Mouse (Mus musculus): Measurements from ENCODE around the gene Sult3a1. TPM values are rescaled to one million over a fixed set of nuclear protein-coding genes. Genes with fewer than 3 reads are reported as not detected.
"Not testable (repeated sequence)": the region's sequence is repeated elsewhere in the genome, so short reads cannot be mapped to it uniquely, and the experiment has no call there.

Sult3a1 gene
- not detected in 2 replicates for polyA plus RNA-seq (2014; fragmentation: Nextera tagmentation; extraction: Ambion mirVana)

DNA sequence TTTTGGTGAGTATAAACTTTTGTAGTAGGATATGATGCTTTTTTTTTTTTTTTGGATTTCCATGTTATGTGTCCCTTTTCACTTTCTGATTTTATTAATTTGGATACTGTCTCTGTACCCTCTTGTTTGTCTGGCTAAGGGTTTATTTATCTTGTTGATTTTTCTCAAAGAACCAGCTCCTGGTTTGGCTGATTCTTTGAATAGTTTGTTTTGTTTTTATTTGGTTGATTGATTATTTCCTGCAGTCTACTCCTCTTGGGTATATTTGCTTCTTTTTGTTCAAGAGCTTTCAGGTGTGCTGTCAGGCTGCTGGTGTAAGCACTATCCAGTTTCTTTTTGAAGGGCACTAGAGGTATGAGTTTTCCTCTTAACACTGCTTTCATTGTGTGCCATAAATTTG lies at the start of gene Sult3a1:
Sult3a1 (plus strand) TSS at position 301 of the 400 bp plus-strand sequence.
- Histone ChIP-seq H3K4me3 (ENCODE audit: low read depth, low read length) (no peak within 1 kb of the TSS), H3K27ac (ENCODE audit: low read depth, low read length) (no peak within 1 kb of the TSS), H3K36me3 (ENCODE audit: control insufficient read depth, insufficient read depth, low read length) (no peaks in the 10 kb centered on the region), H3K4me1 (replicated peaks; ENCODE audit: control insufficient read depth, insufficient read depth, low read length) (no peaks in the 10 kb centered on the region), H3K4me2 (ENCODE audit: low read depth, low read length, severe bottlenecking) (no peak within 1 kb of the TSS), H3K9ac (ENCODE audit: low read length) (no peak within 1 kb of the TSS), H3K9me3 (ENCODE audit: control insufficient read depth, low read length) (no peaks in the 10 kb centered on the region), H3K27me3 (ENCODE audit: control insufficient read depth, insufficient read depth, low read length) (no peaks in the 10 kb centered on the region)
- ATAC-seq (replicated peaks; ENCODE audit: low FRiP score) (no peak), DNase-seq (ENCODE audit: low spot score) (no peak)

- Histone ChIP-seq H3K4me1 (replicated peaks; ENCODE audit: control insufficient read depth, insufficient read depth, low read length) (no peaks in the 10 kb centered on the region), H3K9me3 (ENCODE audit: control insufficient read depth, low read length) (no peaks in the 10 kb centered on the region), H3K4me3 (ENCODE audit: low read depth, low read length) (no peak overlapping the region), H3K9ac (ENCODE audit: low read length) (no peak overlapping the region), H3K36me3 (ENCODE audit: control insufficient read depth, insufficient read depth, low read length) (no peaks in the 10 kb centered on the region), H3K27me3 (ENCODE audit: control insufficient read depth, insufficient read depth, low read length) (no peaks in the 10 kb centered on the region), H3K4me2 (ENCODE audit: low read depth, low read length, severe bottlenecking) (no peak overlapping the region), H3K27ac (ENCODE audit: low read depth, low read length) (no peak overlapping the region)
- DNase-seq (ENCODE audit: low spot score), result no peak
- ATAC-seq (replicated peaks; ENCODE audit: low FRiP score), result 0 out of 2 replicates have a peak, but pooled peaks have one; percentile 71
- WGBS, result 47% methylated on average over 1 of the region's 1 CpGs
These were observed 45.7 kb upstream of the Sult3a1 start for GRCm38 (mm10) chr10:33811807-33812206.

GRCm38 (mm10) chr10:33814266-33814665 lies 43.3 kb upstream of the Sult3a1 start:
- Histone ChIP-seq H3K4me2 (ENCODE audit: low read depth, low read length, severe bottlenecking) (no peak overlapping the region), H3K4me1 (replicated peaks; ENCODE audit: control insufficient read depth, insufficient read depth, low read length) (no peaks in the 10 kb centered on the region), H3K9ac (ENCODE audit: low read length) (no peak overlapping the region), H3K27ac (ENCODE audit: low read depth, low read length) (no peak overlapping the region), H3K27me3 (ENCODE audit: control insufficient read depth, insufficient read depth, low read length) (no peaks in the 10 kb centered on the region), H3K9me3 (ENCODE audit: control insufficient read depth, low read length) (no peaks in the 10 kb centered on the region), H3K4me3 (ENCODE audit: low read depth, low read length) (no peak overlapping the region), H3K36me3 (ENCODE audit: control insufficient read depth, insufficient read depth, low read length) (no peaks in the 10 kb centered on the region)
- DNase-seq (ENCODE audit: low spot score), result no peak
- ATAC-seq (replicated peaks; ENCODE audit: low FRiP score), result no peak

GRCm38 (mm10) chr10:33816923-33817322 lies 40.6 kb upstream of the Sult3a1 start:
- Histone ChIP-seq H3K9ac (ENCODE audit: low read length) (no peak overlapping the region), H3K36me3 (ENCODE audit: control insufficient read depth, insufficient read depth, low read length) (no peaks in the 10 kb centered on the region), H3K9me3 (ENCODE audit: control insufficient read depth, low read length) (no peaks in the 10 kb centered on the region), H3K4me3 (ENCODE audit: low read depth, low read length) (no peak overlapping the region), H3K27ac (ENCODE audit: low read depth, low read length) (no peak overlapping the region), H3K27me3 (ENCODE audit: control insufficient read depth, insufficient read depth, low read length) (no peaks in the 10 kb centered on the region), H3K4me1 (replicated peaks; ENCODE audit: control insufficient read depth, insufficient read depth, low read length) (no peaks in the 10 kb centered on the region), H3K4me2 (ENCODE audit: low read depth, low read length, severe bottlenecking) (no peak overlapping the region)
- WGBS, result 85% methylated on average over 1 of the region's 1 CpGs
- ATAC-seq (replicated peaks; ENCODE audit: low FRiP score) (no peak), DNase-seq (ENCODE audit: low spot score) (no peak)

DNA sequence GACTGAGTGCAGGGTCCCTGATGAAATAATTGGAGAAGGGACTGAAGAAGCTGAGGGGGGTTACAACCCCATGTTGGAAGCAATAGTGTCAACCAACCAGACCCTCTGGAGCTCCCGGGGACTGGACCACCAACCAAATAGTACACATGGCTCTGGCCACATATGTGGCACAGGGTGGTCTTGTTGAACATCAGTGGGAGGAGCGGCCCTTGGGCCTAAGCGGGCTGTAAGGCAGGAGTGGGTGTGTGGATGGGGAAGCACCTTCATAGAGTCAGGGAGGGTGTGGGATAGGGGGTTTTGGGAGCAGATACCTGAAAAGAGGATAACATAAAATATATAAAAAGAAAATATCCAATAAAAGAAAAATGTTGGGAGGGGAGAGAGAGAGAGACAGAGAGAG lies 36.6 kb upstream of the Sult3a1 start:
- 94% methylated on average over 3 of the region's 3 CpGs for WGBS

GRCm38 (mm10) chr10:33865994-33866393 lies 8.5 kb downstream of the Sult3a1 start:
- Histone ChIP-seq H3K4me3 (ENCODE audit: low read depth, low read length) (no peak overlapping the region), H3K9me3 (ENCODE audit: control insufficient read depth, low read length) (no peaks in the 10 kb centered on the region), H3K4me2 (ENCODE audit: low read depth, low read length, severe bottlenecking) (no peak overlapping the region), H3K27me3 (ENCODE audit: control insufficient read depth, insufficient read depth, low read length) (no peaks in the 10 kb centered on the region), H3K9ac (ENCODE audit: low read length) (no peak overlapping the region), H3K27ac (ENCODE audit: low read depth, low read length) (no peak overlapping the region), H3K4me1 (replicated peaks; ENCODE audit: control insufficient read depth, insufficient read depth, low read length) (no peaks in the 10 kb centered on the region), H3K36me3 (ENCODE audit: control insufficient read depth, insufficient read depth, low read length) (no peaks in the 10 kb centered on the region)
- ATAC-seq (replicated peaks; ENCODE audit: low FRiP score) (no peak), DNase-seq (ENCODE audit: low spot score) (no peak)
- 87% methylated on average over 2 of the region's 2 CpGs for WGBS

More for the DNA sequence above, 36.6 kb upstream of the Sult3a1 start:
- no peak overlapping the region for H3K4me2 ChIP-seq (ENCODE audit: low read depth, low read length, severe bottlenecking)
- no peaks in the 10 kb centered on the region for H3K9me3 ChIP-seq (ENCODE audit: control insufficient read depth, low read length)
- ATAC-seq (replicated peaks; ENCODE audit: low FRiP score), result no peak
- DNase-seq (ENCODE audit: low spot score), result no peak
- H3K36me3 ChIP-seq (ENCODE audit: control insufficient read depth, insufficient read depth, low read length), result no peaks in the 10 kb centered on the region
- no peaks in the 10 kb centered on the region for H3K4me1 ChIP-seq (replicated peaks; ENCODE audit: control insufficient read depth, insufficient read depth, low read length)
- no peaks in the 10 kb centered on the region for H3K27me3 ChIP-seq (ENCODE audit: control insufficient read depth, insufficient read depth, low read length)
- H3K27ac ChIP-seq (ENCODE audit: low read depth, low read length), result no peak overlapping the region
- H3K4me3 ChIP-seq (ENCODE audit: low read depth, low read length), result no peak overlapping the region
- H3K9ac ChIP-seq (ENCODE audit: low read length), result no peak overlapping the region

GRCm38 (mm10) chr10:33870441-33870840 lies 12.9 kb downstream of the Sult3a1 start:
- H3K27me3 ChIP-seq (ENCODE audit: control insufficient read depth, insufficient read depth, low read length), result no peaks in the 10 kb centered on the region
- no peak overlapping the region for H3K4me3 ChIP-seq (ENCODE audit: low read depth, low read length)
- no peaks in the 10 kb centered on the region for H3K4me1 ChIP-seq (replicated peaks; ENCODE audit: control insufficient read depth, insufficient read depth, low read length)
- no peak overlapping the region for H3K27ac ChIP-seq (ENCODE audit: low read depth, low read length)
- no peak overlapping the region for H3K4me2 ChIP-seq (ENCODE audit: low read depth, low read length, severe bottlenecking)
- WGBS, result 31% methylated on average over 1 of the region's 1 CpGs
- DNase-seq (ENCODE audit: low spot score) (no peak), ATAC-seq (replicated peaks; ENCODE audit: low FRiP score) (no peak)
- no peaks in the 10 kb centered on the region for H3K36me3 ChIP-seq (ENCODE audit: control insufficient read depth, insufficient read depth, low read length)
- H3K9ac ChIP-seq (ENCODE audit: low read length), result no peak overlapping the region
- no peaks in the 10 kb centered on the region for H3K9me3 ChIP-seq (ENCODE audit: control insufficient read depth, low read length)

- no peaks in the 10 kb centered on the region for H3K9me3 ChIP-seq (ENCODE audit: control insufficient read depth, low read length)
- WGBS, result 84% methylated on average over 2 of the region's 2 CpGs
- no peak for ATAC-seq (replicated peaks; ENCODE audit: low FRiP score)
These were observed 15.3 kb downstream of the Sult3a1 start for GRCm38 (mm10) chr10:33872672-33873398.

DNA sequence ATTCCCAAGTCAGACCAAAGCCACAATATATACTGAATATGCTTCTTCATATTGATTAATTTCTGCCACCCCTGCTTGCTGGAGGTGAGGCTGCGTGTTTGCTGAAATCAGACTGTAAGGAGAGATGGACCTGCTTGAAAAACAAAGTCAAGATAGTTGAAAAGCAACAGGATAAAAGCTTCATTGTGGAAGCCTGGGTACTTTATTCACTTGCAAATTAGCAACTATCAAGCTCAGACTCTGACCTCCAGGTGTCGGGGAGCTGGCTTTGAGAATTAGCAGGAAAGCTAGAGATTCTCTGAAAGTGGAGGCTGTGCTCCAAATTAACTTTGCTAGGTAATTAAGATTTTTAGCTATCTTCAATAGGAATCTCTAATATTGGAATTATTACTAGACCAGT lies 24.9 kb downstream of the Sult3a1 start:
- H3K4me2 ChIP-seq (ENCODE audit: low read depth, low read length, severe bottlenecking); DNase-seq (ENCODE audit: low spot score); H3K27me3 ChIP-seq (ENCODE audit: control insufficient read depth, insufficient read depth, low read length); H3K4me3 ChIP-seq (ENCODE audit: low read depth, low read length); H3K4me1 ChIP-seq (replicated peaks; ENCODE audit: control insufficient read depth, insufficient read depth, low read length); H3K9me3 ChIP-seq (ENCODE audit: control insufficient read depth, low read length); H3K27ac ChIP-seq (ENCODE audit: low read depth, low read length); ATAC-seq (replicated peaks; ENCODE audit: low FRiP score); H3K36me3 ChIP-seq (ENCODE audit: control insufficient read depth, insufficient read depth, low read length); H3K9ac ChIP-seq (ENCODE audit: low read length): not testable (repeated sequence)
- 80% methylated on average over 2 of the region's 2 CpGs for WGBS

More at GRCm38 (mm10) chr10:33872672-33873398, 15.3 kb downstream of the Sult3a1 start:
- Histone ChIP-seq H3K27me3 (ENCODE audit: control insufficient read depth, insufficient read depth, low read length) (no peaks in the 10 kb centered on the region), H3K4me1 (replicated peaks; ENCODE audit: control insufficient read depth, insufficient read depth, low read length) (no peaks in the 10 kb centered on the region), H3K9ac (ENCODE audit: low read length) (no peak overlapping the region), H3K4me2 (ENCODE audit: low read depth, low read length, severe bottlenecking) (no peak overlapping the region), H3K36me3 (ENCODE audit: control insufficient read depth, insufficient read depth, low read length) (no peaks in the 10 kb centered on the region), H3K27ac (ENCODE audit: low read depth, low read length) (no peak overlapping the region), H3K4me3 (ENCODE audit: low read depth, low read length) (no peak overlapping the region)
- DNase-seq (ENCODE audit: low spot score), result no peak
